Mouse (Mus musculus) cerebellum, adult 2 months (tissue): ENCODE results near the gene H2-M10.2.

Source experiments
- CTCF ChIP-seq: fragments of 200-500 bp; IDR thresholded peaks from 2 replicates; pipeline ENCODE4 v1.5.1; 2011; ENCODE audit warnings: low read depth, mild to moderate bottlenecking, control low read depth, low read length, moderate library complexity, borderline replicate concordance; ENCODE audit not compliant: insufficient read depth
- POLR2A ChIP-seq: fragments of 200-500 bp; IDR thresholded peaks from 2 replicates; pipeline ENCODE4 v1.6.1; 2011; ENCODE audit warnings: low read length, control low read depth, borderline replicate concordance; ENCODE audit not compliant: insufficient read depth

- no peak for TF ChIP-seq CTCF
- TF ChIP-seq POLR2A: no peak
Measured at GRCm38 (mm10) chr17:36240637-36241213, 45.6 kb downstream of the H2-M10.2 start.
